ENCODE assay signal across 25 mouse cellular contexts in genomic region chr12:79272604-79273003, GRCm38 (mm10). TPM values are rescaled to one million over a fixed set of nuclear protein-coding genes. Genes with fewer than 3 reads are reported as not detected.
"Had no signal": no experiment of that assay in that cellular context is flagged by ENCODE, and none has a peak within 500 bp of the region (broad histone marks: within the 10 kb centered on the region; RNA-seq: fewer than 3 reads in every experiment).

No protein-coding gene starts in this region.

- H3K9me3 ChIP-seq: intestine, embryonic 15.5 days; kidney, embryonic 15.5 days; limb, embryonic 10.5 days; limb, embryonic 13.5 days; lung, embryonic 15.5 days; megakaryocyte, embryonic 14.5 days; midbrain, embryonic 10.5 days; midbrain, embryonic 13.5 days; neural tube, embryonic 13.5 days; stomach, embryonic 15.5 days had no signal

- H3K27ac ChIP-seq: intestine, embryonic 15.5 days; kidney, embryonic 15.5 days; limb, embryonic 10.5 days; limb, embryonic 13.5 days; lung, embryonic 15.5 days; midbrain, embryonic 10.5 days; midbrain, embryonic 13.5 days; neural tube, embryonic 13.5 days; stomach, embryonic 15.5 days had no signal

- H3K4me2 ChIP-seq: intestine, embryonic 15.5 days; kidney, embryonic 15.5 days; limb, embryonic 13.5 days; lung, embryonic 15.5 days; midbrain, embryonic 13.5 days; neural tube, embryonic 13.5 days; stomach, embryonic 15.5 days had no signal

- H3K9ac ChIP-seq: intestine, embryonic 15.5 days; kidney, embryonic 15.5 days; limb, embryonic 13.5 days; lung, embryonic 15.5 days; midbrain, embryonic 13.5 days; stomach, embryonic 15.5 days had no signal

- H3K4me1 ChIP-seq: intestine, embryonic 15.5 days; kidney, embryonic 15.5 days; limb, embryonic 10.5 days; limb, embryonic 13.5 days; lung, embryonic 15.5 days; megakaryocyte, embryonic 14.5 days; midbrain, embryonic 10.5 days; midbrain, embryonic 13.5 days; neural tube, embryonic 13.5 days; stomach, embryonic 15.5 days had no signal

- DNase-seq: kidney, adult 11 months; kidney, adult 8-10 months; kidney, postnatal 10 days; kidney, postnatal 36 days; layer of hippocampus, adult 9-11 months; lung, adult 18-20 months; lung, postnatal 10 days; lung, postnatal 36 days; retina, postnatal 1 day; right cerebral cortex, postnatal 25 days; spleen, adult 18-20 months; thymus, postnatal 25 days had no signal

- ATAC-seq: intestine, embryonic 15.5 days; midbrain, embryonic 13.5 days; midbrain, embryonic 16.5 days had no signal

- H3K27me3 ChIP-seq: intestine, embryonic 15.5 days; kidney, embryonic 15.5 days; limb, embryonic 13.5 days; lung, embryonic 15.5 days; megakaryocyte, embryonic 14.5 days; midbrain, embryonic 13.5 days; neural tube, embryonic 13.5 days; stomach, embryonic 15.5 days had no signal

- H3K4me3 ChIP-seq: intestine, embryonic 15.5 days; kidney, embryonic 15.5 days; limb, embryonic 10.5 days; limb, embryonic 13.5 days; lung, embryonic 15.5 days; megakaryocyte, embryonic 14.5 days; midbrain, embryonic 10.5 days; midbrain, embryonic 13.5 days; myocyte; neural tube, embryonic 13.5 days; stomach, embryonic 15.5 days had no signal

RNA-seq across cellular contexts. Expression of gene Rad51b, which starts 24.5 kb away (rescaled TPM):
- total RNA-seq: monocyte, adult 5-6 weeks had no signal
